In the genomic region with DNA sequence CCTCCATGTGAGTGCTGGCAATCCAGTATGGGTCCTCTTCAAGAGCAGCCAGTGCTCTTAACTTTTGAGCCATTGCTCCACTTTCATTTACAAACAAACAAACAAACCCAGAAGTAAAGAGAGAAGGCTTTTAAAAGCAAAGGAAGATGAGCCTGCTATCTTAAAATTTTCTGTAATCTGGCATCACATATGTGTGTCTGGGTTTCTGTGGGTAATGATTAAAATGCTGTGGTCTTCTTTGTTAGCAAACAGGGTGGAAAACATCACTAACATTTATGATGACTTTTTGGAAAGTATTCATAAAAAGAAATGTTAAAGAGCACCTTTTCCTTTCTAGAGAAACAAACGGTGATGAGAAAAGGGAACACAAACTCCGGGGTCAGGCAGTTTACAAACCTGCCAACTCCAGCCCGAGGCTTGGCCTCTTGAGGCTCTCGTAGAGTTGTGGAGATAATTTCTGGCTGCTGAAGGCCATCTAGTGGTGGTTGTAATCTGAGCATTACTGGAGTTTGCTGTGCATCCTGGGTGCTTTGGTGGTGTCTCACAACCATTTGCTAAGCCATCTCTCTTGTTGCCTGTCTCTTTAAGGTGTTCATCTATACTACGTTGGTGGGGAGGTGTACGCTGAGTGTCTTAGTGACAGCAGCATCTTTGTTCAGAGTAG, we compare ENCODE assay signal across 9 mouse cellular contexts. TPM values are rescaled to one million over a fixed set of nuclear protein-coding genes. Genes with fewer than 3 reads are reported as not detected.
A peak's percentile ranks its signal among the peaks of the same experiment; 100 is the strongest.
DNase-seq lines count a peak whose midpoint lies in the region; ATAC-seq and TF ChIP-seq lines count a peak whose summit lies in the region.
"Had no signal": no experiment of that assay in that cellular context is flagged by ENCODE, and none has a peak within 500 bp of the region (broad histone marks: within the 10 kb centered on the region; RNA-seq: fewer than 3 reads in every experiment).

No protein-coding gene starts in this region.

- H3K79me2 ChIP-seq in C2C12 (ENCODE audit: control insufficient read depth, insufficient read depth), result no peaks in the 10 kb centered on the region
- H3K79me2 ChIP-seq in liver, adult 2 months (ENCODE audit: control insufficient read depth, insufficient read depth, low read length), result no peaks in the 10 kb centered on the region

- ATAC-seq in hindbrain, embryonic 14.5 days (ENCODE audit: low FRiP score), result no peak
- ATAC-seq in granulocyte monocyte progenitor cell, adult 5-6 weeks (replicated peaks; ENCODE audit: poor library complexity, severe bottlenecking), result no peak

- no peak overlapping the region for H3K27ac ChIP-seq in hindbrain, embryonic 14.5 days
- no peak overlapping the region for H3K27ac ChIP-seq in hindbrain, embryonic 10.5 days
- no peak overlapping the region for H3K27ac ChIP-seq in liver, adult 2 months (replicated peaks; ENCODE audit: insufficient read depth, low read depth, low read length)
- H3K27ac ChIP-seq: neural tube, embryonic 12.5 days had no signal

- TF ChIP-seq CTCF in C2C12 (IDR thresholded peaks at IDR 0.05; ENCODE audit: control insufficient read depth, insufficient read depth, insufficient read length), result peak; percentile 7
- TF ChIP-seq CTCF in liver, adult 2 months (IDR thresholded peaks at IDR 0.05; ENCODE audit: low read depth, low read length), result peak; percentile 34; the same call in 1 of the 2 replicates

- no peak overlapping the region for H3K4me2 ChIP-seq in hindbrain, embryonic 14.5 days (replicated peaks)
- H3K4me2 ChIP-seq: neural tube, embryonic 12.5 days had no signal

- no peaks in the 10 kb centered on the region for H3K4me1 ChIP-seq in hindbrain, embryonic 14.5 days (replicated peaks; ENCODE audit: control insufficient read depth, insufficient read depth, low read length)
- H3K4me1 ChIP-seq in hindbrain, embryonic 10.5 days (replicated peaks), result no peaks in the 10 kb centered on the region
- peaks cover 2% of the 10 kb centered on the region; the same call in 1 of the 2 replicates for H3K4me1 ChIP-seq in liver, adult 2 months (ENCODE audit: control insufficient read depth, insufficient read depth, low read length)
- H3K4me1 ChIP-seq: neural tube, embryonic 12.5 days had no signal

- H3K79me3 ChIP-seq in C2C12 (ENCODE audit: low read depth), result no peaks in the 10 kb centered on the region

- no peak overlapping the region for H3ac ChIP-seq in C2C12 (ENCODE audit: control insufficient read depth, insufficient read length, low read depth)

- H3K4me3 ChIP-seq in hindbrain, embryonic 14.5 days (replicated peaks; ENCODE audit: low read length), result no peak overlapping the region
- no peak overlapping the region for H3K4me3 ChIP-seq in hindbrain, embryonic 10.5 days
- H3K4me3 ChIP-seq in C2C12 (ENCODE audit: insufficient read depth, poor library complexity, severe bottlenecking), result no peak overlapping the region
- no peak overlapping the region for H3K4me3 ChIP-seq in liver, adult 2 months (ENCODE audit: insufficient read depth, low read depth, low read length)
- H3K4me3 ChIP-seq: neural tube, embryonic 12.5 days had no signal

- DNase-seq in hindbrain, embryonic 14.5 days (ENCODE audit: low spot score), result peak; percentile 49
- no peak for DNase-seq in hindbrain, embryonic 10.5 days (ENCODE audit: low spot score)
- peak; percentile 58 for DNase-seq in 3T3-L1 (ENCODE audit: low read depth, low spot score)
- peak; percentile 48 to 55 for DNase-seq in cerebellum, postnatal 14 days
- DNase-seq in liver, adult 2 months (ENCODE audit: extremely low read depth, low read depth, low spot score), result peak; percentile 38
- no peak for DNase-seq in thymus, postnatal 4 days

- H3K36me3 ChIP-seq in hindbrain, embryonic 14.5 days (replicated peaks; ENCODE audit: control insufficient read depth, insufficient read depth), result peaks cover 94% of the 10 kb centered on the region
- peaks cover 100% of the 10 kb centered on the region for H3K36me3 ChIP-seq in hindbrain, embryonic 10.5 days
- peaks cover 79% of the 10 kb centered on the region for H3K36me3 ChIP-seq in C2C12 (ENCODE audit: control insufficient read depth, insufficient read depth)
- H3K36me3 ChIP-seq in liver, adult 2 months (ENCODE audit: control insufficient read depth, insufficient read depth, low read length), result peaks cover 62% of the 10 kb centered on the region

- no peaks in the 10 kb centered on the region for H3K27me3 ChIP-seq in hindbrain, embryonic 14.5 days (ENCODE audit: control insufficient read depth, insufficient read depth, low read length)
- no peaks in the 10 kb centered on the region for H3K27me3 ChIP-seq in hindbrain, embryonic 10.5 days (ENCODE audit: insufficient read depth, poor library complexity, severe bottlenecking)
- H3K27me3 ChIP-seq in C2C12 (ENCODE audit: control insufficient read depth, insufficient read depth, insufficient read length), result no peaks in the 10 kb centered on the region
- H3K27me3 ChIP-seq in liver, adult 2 months (ENCODE audit: control insufficient read depth, insufficient read depth, low read length), result no peaks in the 10 kb centered on the region
- H3K27me3 ChIP-seq: neural tube, embryonic 12.5 days had no signal

- H3K9me3 ChIP-seq in hindbrain, embryonic 14.5 days (ENCODE audit: control insufficient read depth, low read length), result no peaks in the 10 kb centered on the region
- no peaks in the 10 kb centered on the region for H3K9me3 ChIP-seq in hindbrain, embryonic 10.5 days
- H3K9me3 ChIP-seq: neural tube, embryonic 12.5 days had no signal

- 68% methylated on average over 6 of the region's 6 CpGs for WGBS in hindbrain, embryonic 14.5 days
- 74% methylated on average over 6 of the region's 6 CpGs for whole genome bisulfite sequencing in hindbrain, embryonic 10.5 days
- WGBS in liver, adult 2 months, result 40% methylated on average over 6 of the region's 6 CpGs

- H3K9ac ChIP-seq in hindbrain, embryonic 14.5 days, result no peak overlapping the region
- no peak overlapping the region for H3K9ac ChIP-seq in liver, adult 2 months (ENCODE audit: low read depth, low read length)
- H3K9ac ChIP-seq: neural tube, embryonic 12.5 days had no signal

- no peak for TF ChIP-seq POLR2A in liver, adult 2 months (IDR thresholded peaks at IDR 0.05; ENCODE audit: extremely low read depth, insufficient read depth, low read length)

TF ChIP-seq in C2C12, 6 proteins besides CTCF, POLR2A, EP300 and RAD21:
- TF ChIP-seq MYOG (IDR thresholded peaks at IDR 0.05; ENCODE audit: control insufficient read depth, extremely low read depth, insufficient read length), result no peak
- no peak for TF ChIP-seq MYOD1 (IDR thresholded peaks at IDR 0.05; ENCODE audit: control insufficient read depth, insufficient read length, low read depth)
- TF ChIP-seq MAX (IDR thresholded peaks at IDR 0.05), result no peak
- no peak for TF ChIP-seq CEBPB (IDR thresholded peaks at IDR 0.05; ENCODE audit: low read depth)
TF ChIP-seq in C2C12: peak in this region for 0.

RNA-seq across cellular contexts. Expression of gene Gm45623, which starts 18.3 kb away (rescaled TPM):
- 2.8 and 2.9 TPM in 2 replicates for polyA plus RNA-seq in hindbrain, embryonic 14.5 days (2014; fragmentation: Nextera tagmentation; extraction: Ambion mirVana)
- 0.21 TPM in 1 of 2 replicates, not detected in the other for polyA plus RNA-seq in hindbrain, embryonic 10.5 days (2016; fragmentation: Nextera tagmentation; extraction: Ambion mirVana)
- polyA plus RNA-seq in C2C12 (2012; fragmentation: generic; extraction: Trizol), result 0.04 TPM
- total RNA-seq in liver, adult 2 months (2014; rRNA removed), result not detected in 2 replicates
- polyA plus RNA-seq in liver, adult 2 months (2012; rRNA removed), result not detected in 2 replicates
- not detected in 2 replicates for total RNA-seq in granulocyte monocyte progenitor cell, adult 5-6 weeks (2014; fragmentation: Nextera tagmentation)
- not detected in 2 replicates for total RNA-seq in granulocyte monocyte progenitor cell, adult 5-6 weeks (2017)

RNA-seq across cellular contexts. Expression of gene Smad5, which starts 32.5 kb away (rescaled TPM):
- 32.3 and 33.8 TPM in 2 replicates for polyA plus RNA-seq in hindbrain, embryonic 14.5 days (2014; fragmentation: Nextera tagmentation; extraction: Ambion mirVana)
- polyA plus RNA-seq in hindbrain, embryonic 10.5 days (2016; fragmentation: Nextera tagmentation; extraction: Ambion mirVana), result 31.4 and 34.4 TPM in 2 replicates
- 12.4 TPM for polyA plus RNA-seq in C2C12 (2012; fragmentation: generic; extraction: Trizol)
- total RNA-seq in liver, adult 2 months (2014; rRNA removed), result 13.1 and 15.2 TPM in 2 replicates
- 8.9 and 10.0 TPM in 2 replicates for polyA plus RNA-seq in liver, adult 2 months (2012; rRNA removed)
- total RNA-seq in granulocyte monocyte progenitor cell, adult 5-6 weeks (2014; fragmentation: Nextera tagmentation), result 45.7 and 52.0 TPM in 2 replicates
- total RNA-seq in granulocyte monocyte progenitor cell, adult 5-6 weeks (2017), result 27.1 and 28.1 TPM in 2 replicates

Comparison
In these comparisons a context has a peak if more than half of its experiments do, and no peak if none do; other contexts are left out.
1. DNase-seq: peak in hindbrain, embryonic 14.5 days (single experiment), 3T3-L1 (single experiment), cerebellum, postnatal 14 days (2 of 2) and liver, adult 2 months (single experiment); none in hindbrain, embryonic 10.5 days (single experiment) and thymus, postnatal 4 days (single experiment).